Mouse (Mus musculus): Measurements from ENCODE around the gene Prkaa2. TPM values are rescaled to one million over a fixed set of nuclear protein-coding genes. Genes with fewer than 3 reads are reported as not detected.
A peak's percentile ranks its signal among the peaks of the same experiment; 100 is the strongest.

Gene Prkaa2
- polyA plus RNA-seq, 1 experiment from 2014 or later = 5.5 TPM

GRCm38 (mm10) chr4:105070982-105071381 is 38.7 kb downstream of the Prkaa2 start:
- 20% methylated on average over 3 of the region's 3 CpGs for WGBS
- ATAC-seq (ENCODE audit: low FRiP score, low TSS enrichment) = 0 out of 2 replicates have a peak, but pooled peaks have one; percentile 62
- H3K9me3 ChIP-seq (ENCODE audit: control insufficient read depth, low read length) = no peaks in the 10 kb centered on the region
- no peaks in the 10 kb centered on the region for H3K27me3 ChIP-seq (ENCODE audit: control insufficient read depth, insufficient read depth, low read length)
- no peak overlapping the region for H3K27ac ChIP-seq (ENCODE audit: low read depth, low read length)
- no peak overlapping the region for H3K4me2 ChIP-seq (replicated peaks; ENCODE audit: low read depth, low read length)
- H3K9ac ChIP-seq (ENCODE audit: low read depth, low read length) = no peak overlapping the region
- no peak overlapping the region for H3K4me3 ChIP-seq (ENCODE audit: low read length)
- H3K36me3 ChIP-seq (ENCODE audit: control insufficient read depth, insufficient read depth, low read length) = no peaks in the 10 kb centered on the region
- no peaks in the 10 kb centered on the region for H3K4me1 ChIP-seq (ENCODE audit: control insufficient read depth, insufficient read depth, low read length)

- Histone ChIP-seq H3K4me2 (replicated peaks; ENCODE audit: low read depth, low read length) (no peak overlapping the region), H3K36me3 (ENCODE audit: control insufficient read depth, insufficient read depth, low read length) (no peaks in the 10 kb centered on the region), H3K4me1 (ENCODE audit: control insufficient read depth, insufficient read depth, low read length) (no peaks in the 10 kb centered on the region), H3K4me3 (ENCODE audit: low read length) (no peak overlapping the region), H3K9me3 (ENCODE audit: control insufficient read depth, low read length) (no peaks in the 10 kb centered on the region), H3K9ac (ENCODE audit: low read depth, low read length) (no peak overlapping the region), H3K27me3 (ENCODE audit: control insufficient read depth, insufficient read depth, low read length) (no peaks in the 10 kb centered on the region), H3K27ac (ENCODE audit: low read depth, low read length) (no peak overlapping the region)
- WGBS = 88% methylated on average over 5 of the region's 5 CpGs
- ATAC-seq (ENCODE audit: low FRiP score, low TSS enrichment) = no peak
These were observed 58.4 kb downstream of the Prkaa2 start for GRCm38 (mm10) chr4:105051291-105051690.

GRCm38 (mm10) chr4:105050041-105050440 is 59.6 kb downstream of the Prkaa2 start:
- Histone ChIP-seq H3K27ac (ENCODE audit: low read depth, low read length) (no peak overlapping the region), H3K9ac (ENCODE audit: low read depth, low read length) (no peak overlapping the region), H3K4me1 (ENCODE audit: control insufficient read depth, insufficient read depth, low read length) (no peaks in the 10 kb centered on the region), H3K4me3 (ENCODE audit: low read length) (no peak overlapping the region), H3K36me3 (ENCODE audit: control insufficient read depth, insufficient read depth, low read length) (no peaks in the 10 kb centered on the region), H3K27me3 (ENCODE audit: control insufficient read depth, insufficient read depth, low read length) (no peaks in the 10 kb centered on the region), H3K9me3 (ENCODE audit: control insufficient read depth, low read length) (no peaks in the 10 kb centered on the region), H3K4me2 (replicated peaks; ENCODE audit: low read depth, low read length) (no peak overlapping the region)
- WGBS = 87% methylated on average over 1 of the region's 1 CpGs
- no peak for ATAC-seq (ENCODE audit: low FRiP score, low TSS enrichment)

GRCm38 (mm10) chr4:105034259-105034658 is 75.4 kb downstream of the Prkaa2 start:
- ATAC-seq (ENCODE audit: low FRiP score, low TSS enrichment) = no peak
- Histone ChIP-seq H3K9me3 (ENCODE audit: control insufficient read depth, low read length) (no peaks in the 10 kb centered on the region), H3K4me3 (ENCODE audit: low read length) (no peak overlapping the region), H3K27me3 (ENCODE audit: control insufficient read depth, insufficient read depth, low read length) (no peaks in the 10 kb centered on the region), H3K4me2 (replicated peaks; ENCODE audit: low read depth, low read length) (no peak overlapping the region), H3K36me3 (ENCODE audit: control insufficient read depth, insufficient read depth, low read length) (no peaks in the 10 kb centered on the region), H3K4me1 (ENCODE audit: control insufficient read depth, insufficient read depth, low read length) (no peaks in the 10 kb centered on the region), H3K9ac (ENCODE audit: low read depth, low read length) (no peak overlapping the region), H3K27ac (ENCODE audit: low read depth, low read length) (no peak overlapping the region)

- no peak for ATAC-seq (ENCODE audit: low FRiP score, low TSS enrichment)
- Histone ChIP-seq H3K36me3 (ENCODE audit: control insufficient read depth, insufficient read depth, low read length) (no peaks in the 10 kb centered on the region), H3K4me3 (ENCODE audit: low read length) (no peak overlapping the region), H3K4me1 (ENCODE audit: control insufficient read depth, insufficient read depth, low read length) (no peaks in the 10 kb centered on the region), H3K9me3 (ENCODE audit: control insufficient read depth, low read length) (no peaks in the 10 kb centered on the region), H3K27ac (ENCODE audit: low read depth, low read length) (no peak overlapping the region), H3K9ac (ENCODE audit: low read depth, low read length) (no peak overlapping the region), H3K4me2 (replicated peaks; ENCODE audit: low read depth, low read length) (no peak overlapping the region), H3K27me3 (ENCODE audit: control insufficient read depth, insufficient read depth, low read length) (no peaks in the 10 kb centered on the region)
- 31% methylated on average over 7 of the region's 7 CpGs for WGBS
These were observed 76.5 kb downstream of the Prkaa2 start for GRCm38 (mm10) chr4:105033153-105033552.

- Histone ChIP-seq H3K9ac (ENCODE audit: low read depth, low read length) (no peak overlapping the region), H3K4me1 (ENCODE audit: control insufficient read depth, insufficient read depth, low read length) (no peaks in the 10 kb centered on the region), H3K4me2 (replicated peaks; ENCODE audit: low read depth, low read length) (no peak overlapping the region), H3K27ac (ENCODE audit: low read depth, low read length) (no peak overlapping the region), H3K4me3 (ENCODE audit: low read length) (no peak overlapping the region), H3K36me3 (ENCODE audit: control insufficient read depth, insufficient read depth, low read length) (no peaks in the 10 kb centered on the region), H3K27me3 (ENCODE audit: control insufficient read depth, insufficient read depth, low read length) (no peaks in the 10 kb centered on the region), H3K9me3 (ENCODE audit: control insufficient read depth, low read length) (no peaks in the 10 kb centered on the region)
- ATAC-seq (ENCODE audit: low FRiP score, low TSS enrichment) = no peak
- 69% methylated on average over 8 of the region's 8 CpGs for WGBS
These were observed 78.6 kb downstream of the Prkaa2 start for GRCm38 (mm10) chr4:105031104-105031503.

- no peak overlapping the region for H3K27ac ChIP-seq (ENCODE audit: low read depth, low read length)
- no peak overlapping the region for H3K4me3 ChIP-seq (ENCODE audit: low read length)
- H3K27me3 ChIP-seq (ENCODE audit: control insufficient read depth, insufficient read depth, low read length) = no peaks in the 10 kb centered on the region
- no peaks in the 10 kb centered on the region for H3K36me3 ChIP-seq (ENCODE audit: control insufficient read depth, insufficient read depth, low read length)
- H3K9ac ChIP-seq (ENCODE audit: low read depth, low read length) = no peak overlapping the region
- WGBS = 75% methylated on average over 6 of the region's 6 CpGs
- ATAC-seq (ENCODE audit: low FRiP score, low TSS enrichment) = no peak
- H3K4me2 ChIP-seq (replicated peaks; ENCODE audit: low read depth, low read length) = no peak overlapping the region
- no peaks in the 10 kb centered on the region for H3K4me1 ChIP-seq (ENCODE audit: control insufficient read depth, insufficient read depth, low read length)
- no peaks in the 10 kb centered on the region for H3K9me3 ChIP-seq (ENCODE audit: control insufficient read depth, low read length)
These were observed 82.4 kb downstream of the Prkaa2 start for GRCm38 (mm10) chr4:105027278-105027677.

- Histone ChIP-seq H3K4me1 (ENCODE audit: control insufficient read depth, insufficient read depth, low read length) (no peaks in the 10 kb centered on the region), H3K9ac (ENCODE audit: low read depth, low read length) (no peak overlapping the region), H3K36me3 (ENCODE audit: control insufficient read depth, insufficient read depth, low read length) (no peaks in the 10 kb centered on the region), H3K27me3 (ENCODE audit: control insufficient read depth, insufficient read depth, low read length) (no peaks in the 10 kb centered on the region), H3K4me3 (ENCODE audit: low read length) (no peak overlapping the region), H3K9me3 (ENCODE audit: control insufficient read depth, low read length) (no peaks in the 10 kb centered on the region), H3K27ac (ENCODE audit: low read depth, low read length) (no peak overlapping the region), H3K4me2 (replicated peaks; ENCODE audit: low read depth, low read length) (no peak overlapping the region)
- 87% methylated on average over 4 of the region's 4 CpGs for WGBS
- no peak for ATAC-seq (ENCODE audit: low FRiP score, low TSS enrichment)
These were observed 93.6 kb downstream of the Prkaa2 start for GRCm38 (mm10) chr4:105016006-105016613.

GRCm38 (mm10) chr4:105015496-105015895 is 94.2 kb downstream of the Prkaa2 start:
- no peak overlapping the region for H3K4me2 ChIP-seq (replicated peaks; ENCODE audit: low read depth, low read length)
- H3K4me1 ChIP-seq (ENCODE audit: control insufficient read depth, insufficient read depth, low read length) = no peaks in the 10 kb centered on the region
- H3K36me3 ChIP-seq (ENCODE audit: control insufficient read depth, insufficient read depth, low read length) = no peaks in the 10 kb centered on the region
- no peaks in the 10 kb centered on the region for H3K27me3 ChIP-seq (ENCODE audit: control insufficient read depth, insufficient read depth, low read length)
- H3K4me3 ChIP-seq (ENCODE audit: low read length) = no peak overlapping the region
- no peak for ATAC-seq (ENCODE audit: low FRiP score, low TSS enrichment)
- no peak overlapping the region for H3K27ac ChIP-seq (ENCODE audit: low read depth, low read length)
- H3K9ac ChIP-seq (ENCODE audit: low read depth, low read length) = no peak overlapping the region
- 62% methylated on average over 6 of the region's 6 CpGs for WGBS
- H3K9me3 ChIP-seq (ENCODE audit: control insufficient read depth, low read length) = no peaks in the 10 kb centered on the region
